Mouse (Mus musculus): ENCODE measurements around the gene Gm10837. TPM values are rescaled to one million over a fixed set of nuclear protein-coding genes. Genes with fewer than 3 reads are reported as not detected.
A peak's percentile ranks its signal among the peaks of the same experiment; 100 is the strongest.

Gm10837 gene
- polyA plus RNA-seq, 1 experiment from 2014 or later = 0.57 TPM

DNA sequence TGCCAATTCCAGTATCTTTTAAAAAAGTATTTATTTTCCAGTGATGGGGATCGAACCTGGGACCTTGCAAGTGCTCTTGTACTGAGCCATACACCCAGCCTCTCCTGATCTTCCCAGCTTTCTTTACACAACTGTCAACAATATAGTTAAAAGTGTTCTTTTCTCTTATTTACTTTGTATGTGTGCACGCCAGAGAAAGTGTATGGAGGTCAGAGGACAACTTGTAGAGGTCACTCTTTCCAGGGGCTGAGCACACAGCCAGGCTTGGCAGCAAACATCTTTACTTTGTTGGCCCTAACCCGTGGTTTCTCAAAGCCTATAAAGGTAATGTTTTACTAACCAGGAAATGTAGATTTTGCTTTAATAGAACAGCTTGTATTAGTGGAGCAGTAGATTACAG, 21.1 kb downstream of the Gm10837 start:
- H3K27ac ChIP-seq = no peak overlapping the region
- no peaks in the 10 kb centered on the region for H3K36me3 ChIP-seq
- H3K4me2 ChIP-seq (replicated peaks) = no peak overlapping the region
- ATAC-seq (ENCODE audit: low FRiP score, low read depth) = no peak
- no peaks in the 10 kb centered on the region for H3K27me3 ChIP-seq (replicated peaks)
- 76% methylated on average over 3 of the region's 3 CpGs for WGBS
- H3K4me3 ChIP-seq = no peak overlapping the region
- no peaks in the 10 kb centered on the region for H3K4me1 ChIP-seq
- no peak overlapping the region for H3K9ac ChIP-seq
- H3K9me3 ChIP-seq = no peaks in the 10 kb centered on the region

DNA sequence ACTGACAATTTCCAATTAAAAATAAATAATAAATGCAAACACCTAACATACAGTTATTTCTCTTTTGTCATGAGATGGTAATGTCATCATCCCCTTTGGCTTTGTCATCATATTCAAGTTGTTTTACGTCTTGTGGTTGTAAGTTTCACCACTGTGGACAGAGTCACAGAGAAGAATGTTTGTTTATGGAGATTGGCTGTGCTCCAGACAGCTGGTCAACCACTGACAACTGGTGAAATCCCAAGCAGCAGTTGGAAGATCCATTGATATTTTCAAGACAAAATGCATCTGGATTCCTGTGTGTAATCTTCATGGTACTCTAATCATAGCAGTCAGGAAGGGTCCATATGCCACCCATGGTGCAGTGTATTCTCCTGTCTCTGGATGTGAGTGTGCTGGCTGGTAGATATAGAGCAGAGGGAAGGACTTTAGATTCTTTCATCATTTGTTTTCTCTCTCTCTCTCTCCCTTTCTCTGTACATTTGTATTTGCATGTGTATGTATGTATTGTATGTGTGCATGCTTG, 23.2 kb downstream of the Gm10837 start:
- Histone ChIP-seq H3K9ac (no peak overlapping the region), H3K36me3 (no peaks in the 10 kb centered on the region), H3K9me3 (no peaks in the 10 kb centered on the region), H3K27me3 (replicated peaks) (no peaks in the 10 kb centered on the region), H3K4me1 (no peaks in the 10 kb centered on the region), H3K4me2 (replicated peaks) (no peak overlapping the region), H3K4me3 (no peak overlapping the region), H3K27ac (no peak overlapping the region)
- ATAC-seq (ENCODE audit: low FRiP score, low read depth) = no peak
- 70% methylated on average over 1 of the region's 1 CpGs for WGBS

DNA sequence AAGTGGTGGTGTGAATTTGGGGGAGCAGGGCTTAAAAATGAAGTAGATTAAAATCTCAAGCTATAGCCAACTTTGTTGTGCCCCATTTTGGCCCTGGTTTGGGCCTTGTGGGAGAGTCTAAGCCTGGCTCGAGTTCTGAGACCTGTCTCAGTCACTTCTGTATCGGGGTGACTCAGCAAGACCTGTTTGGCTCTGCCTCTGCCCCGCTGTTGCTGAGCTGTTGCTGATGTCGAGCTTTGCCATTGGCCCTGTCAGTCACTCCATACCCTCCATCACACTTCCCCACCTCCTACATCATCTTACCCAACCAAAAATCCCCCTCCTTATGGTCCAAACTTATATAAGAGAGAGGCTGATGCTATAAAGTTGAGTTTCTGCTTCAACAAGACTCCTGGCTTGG, 38.1 kb downstream of the Gm10837 start:
- H3K9me3 ChIP-seq = no peaks in the 10 kb centered on the region
- no peak overlapping the region for H3K4me3 ChIP-seq
- 86% methylated on average over 4 of the region's 4 CpGs for WGBS
- no peaks in the 10 kb centered on the region for H3K4me1 ChIP-seq
- H3K36me3 ChIP-seq = no peaks in the 10 kb centered on the region
- ATAC-seq (ENCODE audit: low FRiP score, low read depth) = no peak
- no peak overlapping the region for H3K4me2 ChIP-seq (replicated peaks)
- no peak overlapping the region for H3K27ac ChIP-seq
- no peak overlapping the region for H3K9ac ChIP-seq
- no peaks in the 10 kb centered on the region for H3K27me3 ChIP-seq (replicated peaks)

DNA sequence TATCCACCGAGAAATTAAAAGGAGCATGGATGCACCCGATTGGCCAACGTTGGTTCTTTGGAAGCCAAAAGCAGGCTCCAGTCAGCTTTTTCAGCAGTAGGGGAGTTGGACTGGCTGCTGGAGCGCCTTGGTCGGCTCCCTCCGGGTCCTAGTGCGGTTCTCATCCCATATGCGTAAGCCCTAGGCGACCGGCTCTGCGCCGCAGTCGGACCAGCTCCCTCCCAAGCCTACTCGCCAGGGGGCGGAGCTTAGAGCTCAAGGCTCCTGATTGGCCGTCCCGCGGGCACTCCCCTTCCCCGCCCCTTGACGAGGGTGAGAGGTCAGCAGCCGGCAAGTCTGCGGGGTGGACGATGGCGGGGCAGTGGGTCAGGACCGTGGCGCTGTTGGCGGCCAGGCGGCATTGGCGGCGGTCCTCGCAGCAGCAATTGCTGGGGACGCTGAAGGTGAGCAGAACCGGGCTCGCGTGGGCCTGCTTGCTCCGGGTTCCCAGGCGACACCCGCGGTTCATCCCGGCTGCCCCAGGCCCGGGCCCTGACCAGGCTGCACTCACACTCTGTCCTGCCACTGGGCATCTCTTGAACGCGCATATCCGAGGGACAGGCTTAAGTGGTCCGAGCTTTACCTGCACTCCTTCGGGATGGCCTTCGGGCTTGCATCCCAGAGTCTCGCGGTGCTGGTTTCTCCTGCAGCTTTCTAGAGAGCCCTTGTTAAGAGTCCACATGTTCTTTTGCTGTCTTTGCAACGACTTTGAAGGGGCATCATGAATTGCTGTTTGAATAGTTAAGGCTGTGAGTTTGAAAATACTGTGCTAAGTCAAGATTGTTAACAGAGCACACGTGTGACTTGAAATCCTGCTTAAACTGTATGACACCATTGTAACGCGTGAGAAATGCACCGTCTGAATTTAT, 43.9 kb downstream of the Gm10837 start, which contains the start of gene Pcca:
Pcca (plus strand) TSS at position 308 of the 908 bp plus-strand sequence.
- Histone ChIP-seq H3K9me3 (no peaks in the 10 kb centered on the region), H3K27ac (no peak within 1 kb of the TSS), H3K4me1 (no peaks in the 10 kb centered on the region), H3K36me3 (no peaks in the 10 kb centered on the region), H3K27me3 (replicated peaks) (no peaks in the 10 kb centered on the region), H3K4me3 (peak within 1 kb of the TSS; percentile 87), H3K4me2 (replicated peaks) (peak within 1 kb of the TSS; percentile 68), H3K9ac (peak within 1 kb of the TSS; percentile 63)
- ATAC-seq (ENCODE audit: low FRiP score, low read depth) = peak; percentile 100
- 2% methylated on average over 54 of the region's 54 CpGs for WGBS

DNA sequence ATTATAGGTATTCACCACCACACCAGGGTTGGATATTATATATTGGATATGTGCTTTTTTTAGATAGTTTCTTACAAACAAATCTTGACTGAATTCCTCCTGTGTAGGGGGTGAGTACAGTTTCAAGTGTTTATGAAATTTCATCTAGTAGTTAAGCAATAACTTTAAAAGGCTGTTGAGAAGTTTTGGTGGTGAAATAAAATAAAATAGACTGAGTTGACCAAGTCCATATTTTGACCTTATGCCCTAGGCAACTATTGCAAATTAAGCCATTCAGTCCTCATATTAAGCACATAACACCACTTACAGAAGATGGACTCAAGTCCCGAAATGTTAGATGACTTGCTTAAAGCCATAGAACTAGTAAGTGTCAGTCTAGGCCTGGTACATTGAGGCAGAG, 45.6 kb downstream of the Gm10837 start:
- Histone ChIP-seq H3K27ac (no peak overlapping the region), H3K9me3 (no peaks in the 10 kb centered on the region), H3K4me2 (replicated peaks) (no peak overlapping the region), H3K27me3 (replicated peaks) (no peaks in the 10 kb centered on the region), H3K36me3 (no peaks in the 10 kb centered on the region), H3K4me3 (no peak overlapping the region), H3K9ac (no peak overlapping the region), H3K4me1 (no peaks in the 10 kb centered on the region)
- ATAC-seq (ENCODE audit: low FRiP score, low read depth) = no peak
- WGBS = 95% methylated on average over 1 of the region's 1 CpGs

Other genes starting within 250 kb of the Gm10837 start
- 1.3 TPM in 2 replicates for gene Gm5089, start 39.5 kb upstream of the Gm10837 start, polyA plus RNA-seq (2016; fragmentation: Nextera tagmentation; extraction: Ambion mirVana)
- gene Zic5, start 24.9 kb upstream of the Gm10837 start, polyA plus RNA-seq (2016; fragmentation: Nextera tagmentation; extraction: Ambion mirVana) = 11.3 and 14.3 TPM in 2 replicates
- gene Zic2, start 15.2 kb upstream of the Gm10837 start, polyA plus RNA-seq (2016; fragmentation: Nextera tagmentation; extraction: Ambion mirVana) = 11.6 and 13.4 TPM in 2 replicates
- gene Pcca, start 43.7 kb downstream of the Gm10837 start, polyA plus RNA-seq (2016; fragmentation: Nextera tagmentation; extraction: Ambion mirVana) = 33.0 and 35.0 TPM in 2 replicates